Mouse (Mus musculus) liver (tissue): ENCODE data around the gene Map2k3.
A peak's percentile ranks its signal among the peaks of the same experiment; 100 is the strongest.
"Not testable (repeated sequence)": the region's sequence is repeated elsewhere in the genome, so short reads cannot be mapped to it uniquely, and the experiment has no call there.

ENCODE experiments used
- DNase-seq: peaks from one replicate; pipeline ENCODE4 v3.0.0-alpha.2; 2020; ENCODE audit warnings: mixed read lengths

Map2k3 gene

DNA sequence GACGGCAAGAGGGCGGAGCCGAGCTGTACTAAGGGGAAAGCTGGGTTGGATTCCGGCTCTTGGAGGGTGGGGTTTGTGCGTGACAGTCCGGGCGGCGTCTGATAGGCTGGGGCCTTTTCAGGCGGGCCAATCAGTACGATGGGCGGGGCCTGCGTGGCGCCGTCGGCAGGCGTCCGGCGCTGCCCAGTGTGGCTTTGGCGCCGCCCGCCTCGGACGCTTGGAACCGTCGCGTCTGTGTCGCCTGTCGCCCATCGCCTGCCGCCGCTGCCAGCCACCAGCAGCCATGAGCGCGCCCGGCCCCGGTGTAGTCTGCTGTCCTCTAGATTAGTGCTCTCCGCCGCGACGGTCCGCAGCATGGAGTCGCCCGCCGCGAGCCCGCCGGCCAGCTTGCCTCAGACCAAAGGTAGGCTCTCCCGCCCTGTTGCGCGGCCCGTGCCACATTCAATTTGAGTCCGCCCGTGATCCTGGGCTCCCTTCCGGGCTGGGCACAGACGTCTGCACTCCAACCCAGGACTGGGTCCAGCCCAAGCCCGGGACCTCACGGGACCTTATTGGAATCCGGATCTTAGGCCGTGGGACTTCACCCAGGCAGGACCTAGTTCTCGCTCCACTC lies at the start of gene Map2k3:
TSS of gene Map2k3 (plus strand) at position 165 of the 613 bp plus-strand sequence.
- peak; percentile 99 for DNase-seq

DNA sequence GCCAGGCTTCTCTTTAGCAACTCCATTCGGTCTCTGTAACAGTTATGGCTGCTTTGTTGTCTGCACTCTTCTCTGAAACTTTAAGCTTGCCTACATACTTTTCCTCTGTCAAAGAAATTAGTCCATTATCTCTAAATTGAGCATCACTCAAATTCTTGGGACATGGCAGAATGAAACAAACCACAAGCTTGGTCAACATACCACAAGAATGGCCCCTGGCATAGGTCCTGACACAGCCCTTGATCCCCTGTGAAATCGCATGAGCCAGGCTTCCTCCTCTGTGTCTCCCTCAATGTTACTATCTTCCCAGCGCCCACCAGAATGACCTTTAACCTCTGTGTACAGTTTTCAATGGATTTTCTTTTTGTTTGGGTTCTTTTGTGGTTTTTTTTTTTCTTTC lies 49.4 kb upstream of the Map2k3 start:
- no peak for DNase-seq

DNA sequence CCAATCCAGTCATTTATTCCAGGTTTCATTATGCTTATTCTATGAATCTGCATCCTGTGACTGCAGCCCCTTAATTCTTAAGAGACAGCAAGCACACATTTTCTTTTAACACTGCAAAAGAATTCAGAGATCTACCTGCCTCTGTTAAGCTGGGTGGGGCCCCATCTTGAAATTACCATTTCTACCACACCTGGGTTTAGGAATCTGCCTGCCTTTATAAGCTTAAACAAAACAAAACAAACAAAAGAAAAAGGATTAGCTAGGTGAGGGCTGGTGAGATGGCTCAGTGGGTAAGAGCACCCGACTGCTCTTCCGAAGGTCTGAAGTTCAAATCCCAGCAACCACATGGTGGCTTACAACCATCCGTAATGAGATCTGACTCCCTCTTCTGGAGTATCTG lies 44.8 kb upstream of the Map2k3 start:
- DNase-seq, result not testable (repeated sequence)

DNA sequence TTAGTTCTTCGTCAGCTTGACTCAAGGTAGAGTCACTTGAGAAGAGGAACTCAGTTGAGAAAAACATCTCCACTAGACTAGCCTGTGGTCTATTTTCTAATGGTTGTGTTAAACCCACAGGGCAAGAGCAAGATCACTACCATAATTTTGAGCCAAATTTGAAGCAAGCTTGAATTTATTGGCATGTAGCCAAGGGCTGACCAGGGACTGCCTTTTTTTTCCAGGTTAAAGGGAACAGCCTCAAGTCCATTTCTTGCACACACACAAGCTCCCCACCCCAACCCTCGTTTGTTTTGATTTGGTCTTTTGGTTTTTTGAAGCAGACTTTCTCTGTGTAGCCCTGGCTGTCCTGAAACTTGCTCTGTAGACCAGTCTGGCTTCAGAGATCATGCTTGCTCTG lies 42.0 kb upstream of the Map2k3 start:
- DNase-seq, result no peak

DNA sequence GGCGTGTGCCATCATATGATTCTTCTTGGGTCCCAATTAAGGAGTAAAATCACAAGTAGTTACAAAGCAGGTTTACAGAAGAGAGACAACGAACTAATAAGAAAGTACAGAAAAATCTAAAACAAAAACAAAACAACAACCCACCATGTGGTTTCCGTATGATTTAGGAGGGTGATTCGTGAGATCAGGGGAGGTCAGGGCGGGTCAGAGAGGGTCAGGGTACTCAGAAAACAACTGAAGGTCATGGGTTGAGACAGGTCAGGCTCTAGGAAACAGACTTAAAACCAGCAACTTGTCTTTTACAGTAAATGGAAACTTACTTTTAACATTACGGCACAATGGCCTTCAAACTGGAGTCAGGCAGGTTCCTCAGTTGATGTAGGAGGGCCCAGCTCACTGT lies 41.5 kb upstream of the Map2k3 start:
- DNase-seq, result no peak

DNA sequence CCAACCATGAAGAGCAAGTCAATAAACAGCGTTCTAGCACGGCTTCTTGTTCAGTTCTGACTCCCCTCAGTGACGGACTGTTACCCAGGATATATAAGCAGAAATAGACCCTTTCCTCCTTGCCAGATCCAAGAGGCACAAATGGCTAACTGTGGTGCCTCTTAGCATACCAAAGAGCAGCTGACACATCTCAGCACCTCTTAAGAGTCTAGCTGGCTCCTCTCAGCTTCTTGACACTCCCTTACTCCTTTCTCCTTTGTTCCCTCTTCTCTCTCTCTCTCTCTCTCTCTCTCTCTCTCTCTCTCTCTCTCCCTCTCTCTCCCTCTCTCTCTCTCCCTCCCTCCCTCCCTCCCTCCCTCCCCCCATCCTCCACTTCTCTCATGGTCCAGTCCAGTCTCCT lies 41.1 kb upstream of the Map2k3 start:
- no peak for DNase-seq

DNA sequence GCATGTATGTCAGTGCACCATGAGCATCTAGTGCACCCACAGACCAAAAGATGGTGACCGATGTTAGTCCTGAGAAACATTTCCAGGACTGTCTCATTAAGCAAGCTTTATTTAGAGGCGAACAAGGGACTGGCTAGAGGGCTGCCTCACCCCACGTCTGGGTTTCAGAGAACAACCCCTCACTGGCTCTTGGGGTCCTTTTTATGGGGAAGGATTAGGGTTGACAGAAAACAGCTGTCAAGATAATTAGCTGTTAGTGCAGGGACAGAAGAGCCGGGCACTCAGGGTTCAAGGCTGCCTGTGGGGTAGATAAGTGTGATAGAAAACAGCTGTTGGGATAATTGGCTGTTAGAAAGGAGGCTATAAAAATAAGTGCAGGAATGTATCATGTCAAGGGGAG lies 35.9 kb upstream of the Map2k3 start:
- no peak for DNase-seq

DNA sequence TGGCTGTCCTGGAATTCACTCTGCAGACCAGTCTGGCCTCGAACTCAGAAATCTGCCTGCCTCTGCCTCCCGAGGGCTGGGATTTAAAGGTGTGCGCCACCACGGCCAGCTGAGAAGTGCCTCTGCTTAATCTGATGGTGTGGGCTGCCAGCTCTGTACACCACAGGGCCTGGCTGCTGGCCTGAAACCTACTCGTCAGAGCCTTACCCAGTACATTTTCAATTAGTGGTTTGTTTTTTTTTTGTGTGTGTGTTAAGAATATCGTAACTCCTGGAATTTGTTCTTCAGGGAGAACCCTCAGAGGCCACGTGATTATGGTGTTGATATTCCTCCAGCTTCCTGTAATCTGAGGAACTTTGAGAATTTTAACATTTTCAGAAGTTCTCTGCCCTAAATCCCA lies 29.8 kb upstream of the Map2k3 start:
- no peak for DNase-seq

DNA sequence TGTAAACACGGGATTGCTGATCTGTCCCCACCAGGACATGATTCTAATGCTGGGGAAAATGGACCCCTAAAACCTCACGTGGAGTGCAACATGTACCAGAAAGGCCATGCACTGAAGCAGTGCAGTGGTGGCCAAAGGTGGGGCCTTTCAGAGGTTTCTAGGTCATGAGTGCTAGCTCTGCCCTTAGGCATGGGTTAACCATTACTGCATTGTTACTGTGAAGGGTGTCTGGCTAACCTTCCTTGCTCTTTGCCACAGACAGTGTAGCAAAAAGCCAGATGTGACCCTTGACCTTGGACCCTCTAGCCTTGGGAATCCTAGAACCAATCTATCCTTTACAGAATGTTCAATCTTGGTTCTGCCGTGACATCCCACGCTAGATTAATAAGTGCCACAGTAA lies 29.3 kb upstream of the Map2k3 start:
- no peak for DNase-seq

DNA sequence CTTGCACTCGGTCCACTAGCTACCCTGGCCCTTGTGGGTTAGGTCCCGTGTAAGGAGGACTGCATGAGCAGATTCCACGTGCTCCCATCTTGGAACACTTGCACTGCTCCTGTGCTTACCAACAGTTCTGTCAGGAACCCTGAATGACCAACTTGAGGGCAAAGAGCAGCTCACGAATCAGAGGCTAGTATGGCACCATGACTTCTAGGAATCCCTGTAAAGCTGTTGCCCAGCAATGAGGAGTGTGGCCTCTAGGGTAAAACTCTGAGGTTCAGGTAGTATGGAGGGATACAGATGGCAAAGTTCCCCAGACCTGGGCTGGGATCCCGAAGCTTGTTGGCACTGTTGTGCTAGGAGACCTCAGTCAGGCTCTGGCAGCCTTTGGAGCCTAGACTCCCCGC lies 28.2 kb upstream of the Map2k3 start:
- DNase-seq, result no peak

DNA sequence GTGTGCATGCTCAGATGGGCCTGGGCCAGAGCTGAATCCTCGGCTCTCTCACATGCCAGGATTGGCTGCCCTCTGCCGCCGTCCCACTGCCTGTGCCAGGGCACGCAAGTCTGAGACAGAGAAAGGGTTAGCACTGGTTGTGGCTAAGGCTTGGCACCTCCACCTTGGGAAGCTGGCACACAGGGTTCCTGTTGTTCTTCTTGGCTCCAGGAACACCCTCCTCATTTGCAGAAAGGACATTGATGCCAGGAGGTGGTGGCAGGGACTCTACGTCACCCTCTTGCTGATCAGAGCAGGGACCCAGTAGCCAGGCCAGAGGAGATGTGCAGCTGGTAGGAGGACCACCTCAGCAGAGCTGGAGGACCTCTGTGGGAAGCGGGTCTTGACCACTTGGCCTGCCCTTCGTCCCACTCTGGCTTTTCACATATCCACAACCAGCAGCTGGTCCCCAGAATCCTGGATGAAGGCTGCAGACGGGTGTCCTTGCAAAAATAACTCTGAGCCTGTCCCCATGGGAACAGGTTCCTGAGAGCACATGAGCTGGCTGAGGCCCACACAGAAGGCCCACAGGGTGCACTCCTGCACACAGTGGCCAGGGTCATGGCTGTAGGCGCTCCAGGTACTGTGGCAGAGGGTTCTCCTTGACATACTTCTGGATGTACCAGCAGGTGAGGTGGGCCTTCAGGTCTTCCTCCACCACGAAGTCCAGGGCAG lies 26.3 kb upstream of the Map2k3 start:
- DNase-seq, result no peak

DNA sequence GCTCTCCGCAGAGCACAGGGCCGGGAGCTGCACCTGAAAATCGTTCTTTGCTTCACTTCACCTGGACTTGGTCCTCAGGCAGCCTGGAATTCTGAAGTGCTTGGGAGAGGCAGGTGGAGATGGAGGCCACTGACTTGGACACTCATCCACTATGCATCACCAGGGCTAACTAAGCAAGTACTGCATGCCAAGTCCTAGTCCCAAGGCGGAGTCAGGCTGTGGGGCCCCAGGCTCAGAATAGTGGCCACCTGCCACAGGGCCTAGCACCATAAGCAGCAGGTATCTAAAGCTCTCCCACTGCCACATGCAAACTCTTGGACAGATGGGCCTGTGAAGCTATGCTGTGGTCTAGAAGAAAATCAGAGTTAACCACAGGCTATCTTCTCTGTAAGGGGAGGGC lies 25.4 kb upstream of the Map2k3 start:
- DNase-seq, result no peak

DNA sequence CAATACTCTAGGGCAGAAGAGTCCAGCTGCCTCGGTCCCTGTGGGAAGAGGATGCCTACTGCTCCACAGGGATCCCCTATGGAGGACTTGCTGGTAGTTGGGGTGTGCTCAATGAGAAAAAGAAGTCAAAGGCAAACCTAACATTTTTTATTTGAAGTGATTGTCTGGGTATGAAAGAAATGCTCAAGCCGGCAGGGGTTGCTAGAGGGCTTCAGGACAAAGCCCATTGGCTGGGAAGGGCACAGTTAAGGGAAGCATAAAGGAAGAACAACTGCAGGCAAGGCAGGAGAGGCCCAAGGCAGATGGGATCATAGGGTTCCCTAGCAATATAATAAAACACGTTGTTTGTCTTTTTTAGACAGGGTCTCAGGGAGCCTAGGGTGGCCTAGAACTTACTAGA lies 23.8 kb upstream of the Map2k3 start:
- no peak for DNase-seq

DNA sequence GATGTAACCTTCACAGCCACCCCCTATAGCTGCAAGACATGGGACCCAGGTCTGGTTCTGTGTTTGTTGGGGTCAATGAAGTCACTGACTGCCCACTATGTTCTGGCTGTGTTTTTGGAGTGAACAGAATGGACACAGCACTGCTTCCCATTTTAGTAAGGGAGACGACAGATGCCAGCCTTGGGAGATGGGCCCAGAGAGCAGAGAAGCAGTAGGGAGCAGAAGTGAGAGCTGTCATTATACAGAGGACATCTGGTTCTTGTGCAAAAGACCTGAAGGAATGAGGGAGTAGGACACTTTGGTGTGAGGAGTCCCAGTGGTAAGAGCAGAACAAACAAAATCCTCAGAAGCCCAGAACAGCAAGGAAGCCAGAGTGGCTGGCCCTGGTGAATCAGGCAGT lies 22.2 kb upstream of the Map2k3 start:
- DNase-seq, result no peak

DNA sequence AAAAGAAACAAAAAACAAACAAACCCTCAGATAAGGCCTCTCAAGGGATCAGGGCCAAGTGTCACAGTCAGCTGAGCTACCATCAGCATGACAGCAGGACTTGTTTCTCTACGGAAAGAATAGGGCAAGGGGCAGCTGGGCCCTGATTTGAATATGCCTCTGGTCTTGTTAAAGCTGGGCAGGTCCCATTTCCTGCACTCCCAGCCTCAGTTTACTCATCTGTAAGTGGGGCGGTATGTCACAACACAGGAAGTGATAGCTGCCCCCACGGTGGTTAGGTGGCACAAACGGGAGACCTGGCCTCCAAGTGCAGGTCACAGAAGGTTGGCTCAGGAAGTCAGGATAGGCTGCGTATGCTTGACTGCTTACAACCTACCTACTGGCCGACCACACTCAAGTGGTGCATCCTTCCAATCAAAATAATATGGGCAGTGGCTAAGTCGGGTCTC lies 19.3 kb upstream of the Map2k3 start:
- no peak for DNase-seq

DNA sequence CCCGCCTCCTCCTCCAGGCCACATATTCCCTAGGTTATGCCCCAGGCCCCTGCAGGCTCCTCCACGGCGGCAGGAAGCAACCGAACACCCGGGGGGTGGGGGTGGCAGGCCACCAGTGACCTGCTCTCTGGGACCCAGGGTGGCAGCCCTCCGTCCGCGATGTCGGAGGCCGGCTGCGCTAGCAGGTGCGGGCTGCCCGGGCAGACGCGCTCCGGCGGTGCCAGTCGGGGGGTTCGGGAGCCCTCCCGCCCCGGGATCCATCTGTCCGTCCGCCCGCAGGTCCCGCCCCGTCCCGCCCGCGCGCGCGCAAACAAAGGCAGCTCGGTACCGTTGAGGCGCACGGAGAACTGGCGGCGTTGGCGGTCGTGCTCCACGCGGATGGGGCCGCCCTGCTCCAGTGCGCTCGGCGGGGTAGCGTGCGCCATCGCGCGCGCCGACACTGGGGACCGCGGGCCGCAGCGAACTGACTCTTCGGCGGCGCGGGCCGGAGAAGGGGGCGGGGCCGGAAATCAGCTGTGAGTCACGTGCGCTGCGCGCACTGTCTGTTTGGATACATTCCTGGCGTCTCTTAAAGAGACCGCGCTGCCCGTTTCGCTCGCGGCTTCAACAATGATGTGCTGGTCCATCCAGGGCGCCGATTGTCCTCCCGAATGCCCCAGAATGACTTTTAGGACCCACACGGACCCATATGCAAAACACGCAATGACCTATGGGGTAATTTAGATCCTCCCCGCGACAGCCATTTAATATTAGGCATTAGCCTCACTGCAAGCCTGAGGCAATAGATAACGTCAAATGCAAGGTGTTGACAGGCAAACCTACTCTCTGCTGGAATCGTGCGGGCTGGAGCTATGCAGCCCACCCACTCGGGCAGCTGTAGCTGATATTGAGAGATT lies 18.3 kb upstream of the Map2k3 start:
- DNase-seq, result peak; percentile 93

DNA sequence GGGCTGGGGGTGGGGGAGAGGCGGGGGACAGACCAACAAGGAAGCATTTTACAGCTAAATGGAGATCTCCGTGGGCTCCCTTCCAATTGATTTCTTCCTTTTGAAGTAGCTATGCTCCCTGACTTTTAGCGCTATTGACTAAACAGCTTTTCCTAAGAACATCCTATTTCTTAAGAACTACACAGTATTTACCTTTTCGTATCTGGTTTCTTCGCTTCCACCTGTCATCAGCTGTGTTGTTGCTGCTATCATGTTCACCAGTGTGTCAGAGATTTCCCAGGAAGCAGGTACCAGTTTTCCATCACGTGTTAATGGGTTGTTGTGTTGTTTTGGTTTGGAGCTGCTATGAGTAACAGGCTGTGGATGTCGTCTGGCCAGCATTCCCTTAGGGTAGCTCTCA lies 17.3 kb upstream of the Map2k3 start, which contains the start of gene Natd1:
TSS of gene Natd1 (minus strand) at position 260 of the 400 bp plus-strand sequence.
- DNase-seq, result no peak

DNA sequence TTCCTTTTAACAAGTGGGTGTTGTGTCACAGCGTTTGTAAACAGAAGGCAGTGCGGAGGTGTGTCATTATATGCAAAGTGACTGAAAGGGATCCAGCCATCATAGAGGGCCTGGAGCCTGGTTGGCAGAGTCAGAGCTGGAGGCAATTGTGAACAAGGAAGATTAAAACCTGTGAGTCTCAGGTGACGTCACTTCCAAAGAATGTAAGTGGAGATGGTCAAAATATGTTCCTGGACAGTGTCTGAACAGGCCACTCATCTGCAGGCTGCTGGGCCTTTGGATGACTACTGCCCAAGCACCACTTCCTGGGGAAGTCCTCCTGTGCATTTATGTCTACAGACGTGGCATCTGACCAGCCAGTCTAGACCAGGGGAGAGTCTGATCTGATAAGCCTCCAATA lies 16.6 kb upstream of the Map2k3 start:
- DNase-seq, result no peak

DNA sequence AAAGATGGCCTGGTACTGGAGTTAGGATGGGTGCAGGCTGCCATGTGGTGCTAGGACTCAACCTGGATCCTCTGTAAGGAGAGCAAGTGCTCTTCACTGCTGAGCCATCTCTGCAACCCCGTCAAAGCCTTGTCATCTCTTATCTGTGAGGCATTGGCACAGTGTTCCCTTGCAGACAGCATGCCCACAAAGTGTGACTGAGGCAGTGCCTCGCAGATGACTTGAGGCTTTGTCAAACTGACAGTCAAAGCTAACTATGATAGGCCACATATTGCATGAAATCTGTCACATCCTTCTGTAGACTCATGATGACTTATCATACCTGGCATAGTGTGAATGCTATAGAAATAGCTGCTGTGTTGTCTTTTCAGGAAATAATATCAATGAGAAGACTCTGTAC lies 11.8 kb upstream of the Map2k3 start:
- DNase-seq, result peak; percentile 52

DNA sequence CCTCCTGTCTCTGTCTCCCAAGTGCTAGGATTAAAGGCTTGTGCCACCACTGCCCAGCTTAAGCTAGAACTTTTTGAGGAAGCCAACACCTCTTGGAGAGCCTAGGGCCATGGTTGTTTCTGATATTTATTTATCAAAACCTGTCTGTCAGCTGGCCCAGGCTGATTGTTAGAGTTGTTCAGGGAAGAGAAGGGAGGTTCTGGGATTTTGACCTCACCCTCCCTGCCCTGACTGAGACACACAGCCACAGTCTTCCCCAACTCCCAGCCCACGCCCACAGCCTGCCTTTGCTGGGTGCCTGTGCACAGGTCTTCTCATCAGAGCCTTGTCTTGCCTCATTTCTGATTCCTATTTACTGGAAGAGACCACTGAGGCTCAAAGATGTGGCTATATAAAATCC lies 9.6 kb upstream of the Map2k3 start:
- DNase-seq, result peak; percentile 85

DNA sequence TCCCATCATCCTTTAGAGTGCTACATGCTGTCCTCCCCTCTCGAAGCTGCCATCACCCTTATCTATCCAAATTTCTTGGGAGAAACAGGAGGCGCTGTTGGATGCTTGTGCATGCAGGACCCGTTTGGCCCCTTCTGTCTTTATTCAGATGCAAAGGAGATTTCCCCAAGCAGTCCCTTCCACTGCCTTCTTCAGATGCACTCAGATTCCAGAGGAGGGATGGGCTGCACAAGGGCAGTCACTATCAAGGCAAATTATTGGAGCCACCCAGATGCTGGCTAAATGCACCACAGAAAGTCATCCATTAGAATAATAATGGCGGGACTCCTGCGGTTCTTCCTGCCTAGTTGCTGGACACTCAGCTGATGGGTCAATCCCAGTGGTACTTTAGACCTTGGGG lies 8.9 kb upstream of the Map2k3 start:
- no peak for DNase-seq

DNA sequence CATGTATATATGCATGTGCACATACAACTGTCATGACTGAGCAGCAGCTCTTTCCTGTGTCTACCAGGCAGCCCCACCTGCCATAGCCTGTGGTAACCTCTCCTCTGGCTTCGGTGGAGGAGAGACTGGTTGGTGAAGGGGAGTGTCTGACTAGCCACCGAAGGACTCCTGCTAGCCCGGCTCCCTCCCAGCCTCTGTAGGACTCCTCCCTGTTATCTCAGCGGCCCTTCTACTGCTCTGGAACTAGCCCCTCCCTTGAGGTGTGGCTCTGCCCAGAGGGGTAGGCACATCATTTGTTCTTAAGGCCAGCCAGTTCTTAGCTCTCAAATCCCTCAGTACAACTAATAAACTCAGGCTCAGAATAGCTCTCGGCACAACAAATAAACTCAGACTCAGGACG lies 7.3 kb upstream of the Map2k3 start:
- DNase-seq, result peak; percentile 92

DNA sequence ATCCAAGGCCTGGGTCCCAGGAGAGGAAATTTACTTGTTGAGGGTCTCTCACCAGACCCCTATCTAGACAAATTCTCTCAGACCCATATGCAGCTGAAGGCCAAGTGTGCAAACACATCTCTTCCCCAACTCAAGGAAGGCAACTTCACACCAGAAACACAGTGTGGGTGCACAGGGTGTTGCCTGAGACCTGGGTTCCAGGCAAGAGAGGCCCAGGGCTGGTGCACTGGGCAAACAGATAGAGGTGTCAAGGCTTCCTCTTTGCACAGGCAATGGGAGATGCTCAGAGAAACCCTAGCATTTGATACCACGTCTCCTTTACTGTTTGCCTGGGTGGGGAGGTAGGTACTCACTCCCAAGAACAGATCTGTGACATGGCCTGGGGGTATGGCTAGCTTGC lies 6.9 kb upstream of the Map2k3 start:
- peak; percentile 68 for DNase-seq

DNA sequence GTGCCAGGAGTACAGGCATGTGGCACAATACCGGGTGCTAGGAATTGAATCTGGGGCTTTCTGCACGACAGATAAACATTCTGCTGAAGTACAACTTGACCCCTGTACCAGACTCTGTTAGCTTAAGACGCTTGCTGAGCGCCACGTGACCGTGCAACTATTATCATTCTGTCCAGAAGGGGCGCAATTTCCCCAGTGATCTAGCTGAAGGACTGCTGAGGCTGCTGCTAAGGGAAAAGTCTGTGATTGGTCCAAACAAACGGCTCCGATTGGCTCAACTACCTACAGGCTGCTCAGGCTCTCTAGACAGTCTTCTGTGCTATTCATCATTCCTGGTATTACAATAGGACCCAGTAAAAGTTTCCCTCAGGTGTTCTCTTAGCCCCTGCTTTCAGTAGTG lies 4.6 kb upstream of the Map2k3 start:
- DNase-seq, result peak; percentile 92
